36 mouse cellular contexts compared by ENCODE assay signal in the genomic region with DNA sequence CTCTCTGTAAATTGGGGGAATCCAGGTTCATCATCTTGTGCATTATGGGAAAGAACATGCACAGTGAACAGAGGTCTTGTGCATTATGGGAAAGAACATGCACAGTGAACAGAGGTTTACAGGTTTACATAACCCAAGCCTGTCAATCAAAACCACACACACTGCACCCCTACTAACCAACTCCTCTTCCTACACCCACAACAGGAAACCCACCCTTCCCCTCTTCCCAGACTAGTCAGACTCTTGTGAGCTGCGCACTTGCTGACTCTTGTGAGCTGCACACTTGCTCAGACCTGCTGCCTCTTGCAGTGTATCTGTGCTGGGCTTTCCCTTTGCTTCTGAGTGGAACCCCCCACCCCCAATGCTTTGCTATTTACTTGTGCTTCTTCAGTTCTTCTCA. TPM values are rescaled to one million over a fixed set of nuclear protein-coding genes. Genes with fewer than 3 reads are reported as not detected.
DNase-seq lines count a peak whose midpoint lies in the region; ATAC-seq and TF ChIP-seq lines count a peak whose summit lies in the region.
"Had no signal": no experiment of that assay in that cellular context is flagged by ENCODE, and none has a peak within 500 bp of the region (broad histone marks: within the 10 kb centered on the region; RNA-seq: fewer than 3 reads in every experiment).

No protein-coding gene starts in this region.

- TF ChIP-seq CTCF in thymus, adult 2 months (IDR thresholded peaks at IDR 0.05; ENCODE audit: borderline replicate concordance, control insufficient read depth, extremely low read depth, insufficient read depth, low read length, poor library complexity), result no peak

- WGBS in thymus, adult 2 months, result 5% methylated on average over 1 of the region's 1 CpGs
- WGBS in kidney, embryonic 16.5 days, result 67% methylated on average over 1 of the region's 1 CpGs

- H3K27ac ChIP-seq in thymus, adult 2 months (ENCODE audit: control insufficient read depth, insufficient read depth, low read length), result no peak overlapping the region
- H3K27ac ChIP-seq in kidney, embryonic 16.5 days (ENCODE audit: low read length), result no peak overlapping the region
- H3K27ac ChIP-seq: embryonic facial prominence, embryonic 10.5 days; embryonic facial prominence, embryonic 15.5 days; forebrain, embryonic 12.5 days; hindbrain, embryonic 12.5 days; hindbrain, postnatal 0 days; liver, embryonic 12.5 days had no signal

- H3K9me3 ChIP-seq in kidney, embryonic 16.5 days (ENCODE audit: low read length), result no peaks in the 10 kb centered on the region
- H3K9me3 ChIP-seq: embryonic facial prominence, embryonic 10.5 days; embryonic facial prominence, embryonic 15.5 days; forebrain, embryonic 12.5 days; heart, embryonic 12.5 days; hindbrain, embryonic 12.5 days; liver, embryonic 12.5 days had no signal

- peak; percentile 49 for ATAC-seq in CD4-positive, CD25-positive, alpha-beta regulatory T cell, adult 4 months
- ATAC-seq in megakaryocyte, adult 5-6 weeks (ENCODE audit: poor library complexity, severe bottlenecking), result no peak
- no peak for ATAC-seq in kidney, embryonic 16.5 days (ENCODE audit: low FRiP score, low TSS enrichment)
- ATAC-seq: forebrain, postnatal 0 days; hindbrain, postnatal 0 days; intestine, embryonic 16.5 days; liver, embryonic 12.5 days; liver, postnatal 0 days; Patski had no signal

- no peak overlapping the region for H3K4me3 ChIP-seq in thymus, adult 2 months (ENCODE audit: control insufficient read depth, insufficient read depth, low read length)
- H3K4me3 ChIP-seq in kidney, embryonic 16.5 days (ENCODE audit: low read length), result no peak overlapping the region
- H3K4me3 ChIP-seq: embryonic facial prominence, embryonic 10.5 days; embryonic facial prominence, embryonic 15.5 days; forebrain, embryonic 12.5 days; heart, embryonic 12.5 days; hindbrain, embryonic 12.5 days; liver, embryonic 12.5 days had no signal

- no peaks in the 10 kb centered on the region for H3K27me3 ChIP-seq in thymus, adult 2 months (ENCODE audit: control insufficient read depth, insufficient read depth, low read length)
- no peaks in the 10 kb centered on the region for H3K27me3 ChIP-seq in kidney, embryonic 16.5 days (ENCODE audit: insufficient read depth, low read length)
- H3K27me3 ChIP-seq: embryonic facial prominence, embryonic 15.5 days; forebrain, embryonic 12.5 days; heart, embryonic 12.5 days; hindbrain, embryonic 12.5 days; liver, embryonic 12.5 days; Patski had no signal

- DNase-seq in thymus, adult 2 months, result peak; percentile 7
- no peak for DNase-seq in thymus, adult 18-20 months
- peak; percentile 6 for DNase-seq in induced T-regulatory cell, adult 2 months (ENCODE audit: low read depth)
- DNase-seq in thymus, postnatal 36 days, result peak; percentile 4 to 8
- no peak for DNase-seq in heart, postnatal 25 days (ENCODE audit: low spot score)
- DNase-seq: adrenal gland, postnatal 36 days; cerebellum, adult 18-20 months; cerebellum, postnatal 10 days; forebrain, postnatal 0 days; gastrocnemius, postnatal 10 days; heart, postnatal 10 days; kidney, adult 8-10 months; kidney, postnatal 10 days; layer of hippocampus, postnatal 36 days; left cerebral cortex, postnatal 4 days; liver, postnatal 0 days; lung, postnatal 36 days; midbrain, embryonic 14.5 days; right cerebral cortex, adult 18-20 months; right cerebral cortex, postnatal 4 days had no signal

- no peak for TF ChIP-seq POLR2A in thymus, adult 2 months (IDR thresholded peaks at IDR 0.05; ENCODE audit: control insufficient read depth, extremely low read depth, insufficient read depth, low read length, poor library complexity)

- H3K36me3 ChIP-seq in thymus, adult 2 months (ENCODE audit: control insufficient read depth, insufficient read depth, low read length), result no peaks in the 10 kb centered on the region
- H3K36me3 ChIP-seq in kidney, embryonic 16.5 days (ENCODE audit: insufficient read depth, low read length), result no peaks in the 10 kb centered on the region
- H3K36me3 ChIP-seq: embryonic facial prominence, embryonic 10.5 days; embryonic facial prominence, embryonic 15.5 days; forebrain, embryonic 12.5 days; heart, embryonic 12.5 days; hindbrain, embryonic 12.5 days; liver, embryonic 12.5 days had no signal

- intact Hi-C loops in heart, postnatal 25 days (cut with DNase I), result no loop called here

- H3K9ac ChIP-seq in kidney, embryonic 16.5 days (replicated peaks; ENCODE audit: low read length), result no peak overlapping the region
- H3K9ac ChIP-seq: embryonic facial prominence, embryonic 15.5 days; forebrain, embryonic 12.5 days; forebrain, postnatal 0 days; heart, embryonic 12.5 days; hindbrain, embryonic 12.5 days; liver, embryonic 12.5 days; liver, postnatal 0 days had no signal

- no peak overlapping the region for H3K4me2 ChIP-seq in kidney, embryonic 16.5 days (replicated peaks; ENCODE audit: low read depth, low read length)
- H3K4me2 ChIP-seq: embryonic facial prominence, embryonic 15.5 days; forebrain, embryonic 12.5 days; heart, embryonic 12.5 days; hindbrain, embryonic 12.5 days; liver, embryonic 12.5 days had no signal

- peaks cover 12% of the 10 kb centered on the region for H3K4me1 ChIP-seq in thymus, adult 2 months (replicated peaks; ENCODE audit: control insufficient read depth, insufficient read depth, low read length)
- H3K4me1 ChIP-seq in kidney, embryonic 16.5 days (ENCODE audit: insufficient read depth, low read length), result no peaks in the 10 kb centered on the region
- H3K4me1 ChIP-seq: embryonic facial prominence, embryonic 10.5 days; embryonic facial prominence, embryonic 15.5 days; hindbrain, embryonic 12.5 days; liver, embryonic 12.5 days had no signal

RNA-seq across cellular contexts. Expression of a gene that starts 31.5 kb away (rescaled TPM):
- polyA plus RNA-seq in thymus, adult 2 months (2012; rRNA removed), result 0.22 TPM in 1 of 2 replicates, not detected in the other
- not detected for polyA plus RNA-seq in CD4-positive, CD25-positive, alpha-beta regulatory T cell, adult 4 months (2017; shearing (Covaris generic))
- total RNA-seq in megakaryocyte, adult 5-6 weeks (2015), result not detected in 2 replicates
- not detected in 2 replicates for total RNA-seq in megakaryocyte, adult 5-6 weeks (2017)
- polyA plus RNA-seq in kidney, embryonic 16.5 days (2015; fragmentation: Nextera tagmentation; extraction: Ambion mirVana), result 0.92 and 1.6 TPM in 2 replicates
- total RNA-seq in heart, postnatal 25 days (2021), result not detected
- total RNA-seq: gastrocnemius, postnatal 10 days; megakaryocyte-erythroid progenitor cell, adult 5-6 weeks; MEL; monocyte, adult 5-6 weeks had no signal
- polyA plus RNA-seq: heart, embryonic 12.5 days; liver, postnatal 0 days; Patski; spleen, adult 2 months had no signal

Comparison
In these comparisons a context has a peak if more than half of its experiments do, and no peak if none do; other contexts are left out.
1. DNase-seq: peak in thymus, adult 2 months (single experiment), induced T-regulatory cell, adult 2 months (single experiment) and thymus, postnatal 36 days (2 of 2); none in thymus, adult 18-20 months (0 of 2) and heart, postnatal 25 days (single experiment).